12 mouse cellular contexts compared by ENCODE assay signal in the genomic region with DNA sequence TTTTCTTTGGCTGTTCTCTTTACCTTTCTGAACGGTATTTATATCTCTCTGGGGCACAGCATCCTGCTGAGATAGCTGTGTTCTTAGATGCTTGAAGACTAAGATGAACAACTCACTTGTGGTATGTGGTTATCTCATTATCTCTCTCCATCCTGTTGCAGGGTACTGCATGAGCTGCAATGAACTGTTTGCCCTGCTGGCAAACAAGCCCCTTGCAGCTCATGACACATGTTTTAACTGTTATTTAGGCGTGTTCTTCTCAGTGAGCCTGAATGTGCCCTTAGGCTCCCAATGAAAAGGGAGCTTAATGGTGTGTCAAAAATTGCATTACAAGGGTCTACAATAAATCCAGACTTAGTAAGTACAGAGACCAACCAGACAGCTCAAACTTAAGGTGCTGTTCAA.
DNase-seq lines count a peak whose midpoint lies in the region; ATAC-seq and TF ChIP-seq lines count a peak whose summit lies in the region.
"Had no signal": no experiment of that assay in that cellular context is flagged by ENCODE, and none has a peak within 500 bp of the region (broad histone marks: within the 10 kb centered on the region; RNA-seq: fewer than 3 reads in every experiment).

No protein-coding gene starts in this region.

- H3K4me3 ChIP-seq in hindbrain, embryonic 14.5 days (replicated peaks; ENCODE audit: low read length): no peak overlapping the region
- H3K4me3 ChIP-seq in hindbrain, embryonic 10.5 days: no peak overlapping the region
- no peak overlapping the region for H3K4me3 ChIP-seq in lung, adult 2 months (replicated peaks; ENCODE audit: extremely low read depth, low read depth, low read length)
- H3K4me3 ChIP-seq: left cerebral cortex, adult 2 months had no signal

- no peaks in the 10 kb centered on the region for H3K9me3 ChIP-seq in hindbrain, embryonic 14.5 days (ENCODE audit: control insufficient read depth, low read length)
- no peaks in the 10 kb centered on the region for H3K9me3 ChIP-seq in hindbrain, embryonic 10.5 days

- H3K4me1 ChIP-seq in hindbrain, embryonic 14.5 days (replicated peaks; ENCODE audit: control insufficient read depth, insufficient read depth, low read length): no peaks in the 10 kb centered on the region
- H3K4me1 ChIP-seq in hindbrain, embryonic 10.5 days (replicated peaks): peaks cover 4% of the 10 kb centered on the region; the same call in 1 of the 2 replicates
- H3K4me1 ChIP-seq in lung, adult 2 months (ENCODE audit: control insufficient read depth, insufficient read depth, low read length): no peaks in the 10 kb centered on the region

- H3K27me3 ChIP-seq in hindbrain, embryonic 14.5 days (ENCODE audit: control insufficient read depth, insufficient read depth, low read length): no peaks in the 10 kb centered on the region
- H3K27me3 ChIP-seq in hindbrain, embryonic 10.5 days (ENCODE audit: insufficient read depth, poor library complexity, severe bottlenecking): no peaks in the 10 kb centered on the region

- 26% methylated on average over 2 of the region's 2 CpGs for WGBS in hindbrain, embryonic 14.5 days
- WGBS in hindbrain, embryonic 10.5 days: 58% methylated on average over 2 of the region's 2 CpGs
- 37% methylated on average over 2 of the region's 2 CpGs for WGBS in lung, adult 2 months

- no peaks in the 10 kb centered on the region for H3K36me3 ChIP-seq in hindbrain, embryonic 14.5 days (replicated peaks; ENCODE audit: control insufficient read depth, insufficient read depth)
- no peaks in the 10 kb centered on the region for H3K36me3 ChIP-seq in hindbrain, embryonic 10.5 days

- no peak overlapping the region for H3K9ac ChIP-seq in hindbrain, embryonic 14.5 days

- no peak overlapping the region for H3K4me2 ChIP-seq in hindbrain, embryonic 14.5 days (replicated peaks)

- no peak for DNase-seq in hindbrain, embryonic 14.5 days (ENCODE audit: low spot score)
- DNase-seq in hindbrain, embryonic 10.5 days (ENCODE audit: low spot score): no peak
- DNase-seq in CD4-positive helper T cell, adult 2 months (ENCODE audit: low read depth, low spot score): peak; percentile 25
- peak; percentile 74 for DNase-seq in mesoderm, embryonic 11.5 days (ENCODE audit: low read depth, low spot score)
- DNase-seq in lung, adult 2 months: no peak
- DNase-seq: cerebellum, postnatal 36 days; heart, adult 11 months; kidney, postnatal 10 days had no signal

- no peak for TF ChIP-seq POLR2A in lung, adult 2 months (IDR thresholded peaks at IDR 0.05; ENCODE audit: borderline replicate concordance, extremely low read depth, low read depth, low read length)

- TF ChIP-seq CTCF in lung, adult 2 months (IDR thresholded peaks at IDR 0.05; ENCODE audit: insufficient read depth, low read length): no peak

- no peak overlapping the region for H3K27ac ChIP-seq in hindbrain, embryonic 14.5 days
- no peak overlapping the region for H3K27ac ChIP-seq in hindbrain, embryonic 10.5 days
- H3K27ac ChIP-seq: left cerebral cortex, adult 2 months; stomach, postnatal 0 days had no signal

- ATAC-seq in hindbrain, embryonic 14.5 days (ENCODE audit: low FRiP score): peak; percentile 68
- ATAC-seq in common myeloid progenitor, adult 5-6 weeks (replicated peaks; ENCODE audit: low read depth, poor library complexity, severe bottlenecking): peak; percentile 74
- no peak for ATAC-seq in cerebellum, adult (ENCODE audit: insufficient number of reproducible peaks, low FRiP score, low TSS enrichment)

Comparison
In these comparisons a context has a peak if more than half of its experiments do, and no peak if none do; other contexts are left out.
1. DNase-seq: peak in CD4-positive helper T cell, adult 2 months (single experiment) and mesoderm, embryonic 11.5 days (single experiment); none in hindbrain, embryonic 14.5 days (single experiment), hindbrain, embryonic 10.5 days (single experiment) and lung, adult 2 months (single experiment).